ENCODE assay signal across 7 mouse cellular contexts in genomic region chr10:127479131-127479530, GRCm38 (mm10). TPM values are rescaled to one million over a fixed set of nuclear protein-coding genes. Genes with fewer than 3 reads are reported as not detected.
DNase-seq lines count a peak whose midpoint lies in the region; ATAC-seq lines count a peak whose summit lies in the region.

No protein-coding gene starts in this region.

- H3K27ac ChIP-seq in hindbrain, embryonic 11.5 days (ENCODE audit: low read depth, low read length): no peak overlapping the region
- no peak overlapping the region for H3K27ac ChIP-seq in hindbrain, embryonic 13.5 days
- no peak overlapping the region for H3K27ac ChIP-seq in neural tube, embryonic 14.5 days (ENCODE audit: low read depth, low read length)

- H3K27me3 ChIP-seq in hindbrain, embryonic 11.5 days (ENCODE audit: control insufficient read depth, insufficient read depth, low read length): no peaks in the 10 kb centered on the region
- no peaks in the 10 kb centered on the region for H3K27me3 ChIP-seq in hindbrain, embryonic 13.5 days
- no peaks in the 10 kb centered on the region for H3K27me3 ChIP-seq in neural tube, embryonic 14.5 days (ENCODE audit: control insufficient read depth, insufficient read depth, low read length)

- H3K4me3 ChIP-seq in hindbrain, embryonic 11.5 days (ENCODE audit: low read depth, low read length): no peak overlapping the region
- no peak overlapping the region for H3K4me3 ChIP-seq in hindbrain, embryonic 13.5 days
- no peak overlapping the region for H3K4me3 ChIP-seq in neural tube, embryonic 14.5 days (ENCODE audit: low read depth, low read length)

- H3K4me2 ChIP-seq in hindbrain, embryonic 11.5 days (replicated peaks; ENCODE audit: low read depth, low read length): no peak overlapping the region
- no peak overlapping the region for H3K4me2 ChIP-seq in hindbrain, embryonic 13.5 days
- no peak overlapping the region for H3K4me2 ChIP-seq in neural tube, embryonic 14.5 days (ENCODE audit: low read depth, low read length)

- no peaks in the 10 kb centered on the region for H3K36me3 ChIP-seq in hindbrain, embryonic 11.5 days (ENCODE audit: control insufficient read depth, insufficient read depth, low read length)
- peaks cover 73% of the 10 kb centered on the region for H3K36me3 ChIP-seq in hindbrain, embryonic 13.5 days
- peaks cover 29% of the 10 kb centered on the region for H3K36me3 ChIP-seq in neural tube, embryonic 14.5 days (ENCODE audit: control insufficient read depth, insufficient read depth, low read length)

- H3K9me3 ChIP-seq in hindbrain, embryonic 11.5 days (ENCODE audit: control insufficient read depth, low read length): no peaks in the 10 kb centered on the region
- H3K9me3 ChIP-seq in hindbrain, embryonic 13.5 days: no peaks in the 10 kb centered on the region
- H3K9me3 ChIP-seq in neural tube, embryonic 14.5 days (ENCODE audit: control insufficient read depth, low read length): no peaks in the 10 kb centered on the region

- H3K9ac ChIP-seq in hindbrain, embryonic 11.5 days (ENCODE audit: low read depth, low read length): no peak overlapping the region
- no peak overlapping the region for H3K9ac ChIP-seq in hindbrain, embryonic 13.5 days
- H3K9ac ChIP-seq in neural tube, embryonic 14.5 days (replicated peaks; ENCODE audit: low read depth, low read length): no peak overlapping the region

- DNase-seq in hindbrain, embryonic 11.5 days (ENCODE audit: low spot score): peak; percentile 45
- no peak for DNase-seq in neural tube, embryonic 10.5 days (ENCODE audit: extremely low spot score, low spot score)
- DNase-seq in cerebellum, postnatal 14 days: peak; percentile 76 to 77
- peak; percentile 24 for DNase-seq in thymus, postnatal 4 days
- no peak for DNase-seq in natural killer cell, adult 2 months (ENCODE audit: low spot score in 2 of 2)

- no peaks in the 10 kb centered on the region for H3K4me1 ChIP-seq in hindbrain, embryonic 11.5 days (replicated peaks; ENCODE audit: control insufficient read depth, insufficient read depth, low read length)
- no peaks in the 10 kb centered on the region for H3K4me1 ChIP-seq in hindbrain, embryonic 13.5 days (replicated peaks)
- no peaks in the 10 kb centered on the region for H3K4me1 ChIP-seq in neural tube, embryonic 14.5 days (ENCODE audit: control insufficient read depth, insufficient read depth, low read length)

- no peak for ATAC-seq in hindbrain, embryonic 11.5 days (ENCODE audit: low FRiP score)
- no peak for ATAC-seq in hindbrain, embryonic 13.5 days (ENCODE audit: low FRiP score)
- peak; percentile 38; the same call in 1 of the 2 replicates for ATAC-seq in neural tube, embryonic 14.5 days (ENCODE audit: low read depth)

- 94% methylated on average over 4 of the region's 4 CpGs for WGBS in hindbrain, embryonic 11.5 days
- 95% methylated on average over 4 of the region's 4 CpGs for WGBS in hindbrain, embryonic 13.5 days
- 91% methylated on average over 4 of the region's 4 CpGs for WGBS in neural tube, embryonic 14.5 days

RNA-seq across cellular contexts. Expression of gene Stac3, which starts 22.4 kb away (rescaled TPM):
- 0.36 and 0.43 TPM in 2 replicates for polyA plus RNA-seq in hindbrain, embryonic 11.5 days (2014; fragmentation: Nextera tagmentation; extraction: Ambion mirVana)
- 2.5 TPM in 2 replicates for polyA plus RNA-seq in hindbrain, embryonic 13.5 days (2015; fragmentation: Nextera tagmentation; extraction: Ambion mirVana)
- polyA plus RNA-seq in neural tube, embryonic 14.5 days (2014; fragmentation: Nextera tagmentation; extraction: Ambion mirVana): 0.31 TPM in 1 of 2 replicates, not detected in the other

RNA-seq across cellular contexts. Expression of gene Ndufa4l2, which starts 35.6 kb away (rescaled TPM):
- 6.5 and 7.0 TPM in 2 replicates for polyA plus RNA-seq in hindbrain, embryonic 11.5 days (2014; fragmentation: Nextera tagmentation; extraction: Ambion mirVana)
- 13.4 and 15.5 TPM in 2 replicates for polyA plus RNA-seq in hindbrain, embryonic 13.5 days (2015; fragmentation: Nextera tagmentation; extraction: Ambion mirVana)
- 9.7 and 13.5 TPM in 2 replicates for polyA plus RNA-seq in neural tube, embryonic 14.5 days (2014; fragmentation: Nextera tagmentation; extraction: Ambion mirVana)

RNA-seq across cellular contexts. Expression of gene Shmt2, which starts 43.1 kb away (rescaled TPM):
- polyA plus RNA-seq in hindbrain, embryonic 11.5 days (2014; fragmentation: Nextera tagmentation; extraction: Ambion mirVana): 70.3 and 70.4 TPM in 2 replicates
- 52.7 and 57.5 TPM in 2 replicates for polyA plus RNA-seq in hindbrain, embryonic 13.5 days (2015; fragmentation: Nextera tagmentation; extraction: Ambion mirVana)
- polyA plus RNA-seq in neural tube, embryonic 14.5 days (2014; fragmentation: Nextera tagmentation; extraction: Ambion mirVana): 44.9 and 46.8 TPM in 2 replicates

RNA-seq across cellular contexts. Expression of gene Nxph4, which starts 55.2 kb away (rescaled TPM):
- 54.5 and 59.8 TPM in 2 replicates for polyA plus RNA-seq in hindbrain, embryonic 11.5 days (2014; fragmentation: Nextera tagmentation; extraction: Ambion mirVana)
- 139 and 176 TPM in 2 replicates for polyA plus RNA-seq in hindbrain, embryonic 13.5 days (2015; fragmentation: Nextera tagmentation; extraction: Ambion mirVana)
- 80.1 and 80.4 TPM in 2 replicates for polyA plus RNA-seq in neural tube, embryonic 14.5 days (2014; fragmentation: Nextera tagmentation; extraction: Ambion mirVana)

Comparison
In these comparisons a context has a peak if more than half of its experiments do, and no peak if none do; other contexts are left out.
1. DNase-seq: peak in hindbrain, embryonic 11.5 days (single experiment), cerebellum, postnatal 14 days (2 of 2) and thymus, postnatal 4 days (single experiment); none in neural tube, embryonic 10.5 days (single experiment) and natural killer cell, adult 2 months (0 of 2).